Mouse (Mus musculus): ENCODE data around the gene Sirt4.

Sirt4 gene

DNA sequence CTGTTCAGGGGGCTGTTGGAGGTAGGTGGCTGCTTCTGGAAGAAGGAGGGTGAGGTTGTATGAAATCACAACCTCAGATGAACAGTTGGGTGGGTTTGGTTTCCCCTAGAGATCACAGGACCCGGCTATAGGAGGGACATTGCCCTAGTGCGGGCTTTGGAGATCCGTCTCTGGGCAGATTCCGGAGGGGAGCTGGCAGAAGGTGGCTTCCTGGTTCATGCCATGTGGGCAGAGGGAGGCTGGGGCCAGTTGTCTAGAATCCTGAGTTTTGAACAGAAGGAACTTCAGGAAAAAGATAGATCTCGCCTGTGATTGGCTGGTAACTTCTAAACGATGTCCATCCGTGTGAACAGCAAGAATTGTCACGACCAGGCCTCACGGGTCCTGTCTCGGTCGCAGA, 52.1 kb downstream of the Sirt4 start:
- DNase-seq: no peak

GRCm38 (mm10) chr5:115431898-115432259, 52.6 kb downstream of the Sirt4 start:
- no peak for DNase-seq

- peak; percentile 44 for DNase-seq
These were observed 53.2 kb downstream of the Sirt4 start for GRCm38 (mm10) chr5:115431061-115431897.

- peak; percentile 23 for DNase-seq
These were observed 54.2 kb downstream of the Sirt4 start for GRCm38 (mm10) chr5:115430187-115430960.

DNA sequence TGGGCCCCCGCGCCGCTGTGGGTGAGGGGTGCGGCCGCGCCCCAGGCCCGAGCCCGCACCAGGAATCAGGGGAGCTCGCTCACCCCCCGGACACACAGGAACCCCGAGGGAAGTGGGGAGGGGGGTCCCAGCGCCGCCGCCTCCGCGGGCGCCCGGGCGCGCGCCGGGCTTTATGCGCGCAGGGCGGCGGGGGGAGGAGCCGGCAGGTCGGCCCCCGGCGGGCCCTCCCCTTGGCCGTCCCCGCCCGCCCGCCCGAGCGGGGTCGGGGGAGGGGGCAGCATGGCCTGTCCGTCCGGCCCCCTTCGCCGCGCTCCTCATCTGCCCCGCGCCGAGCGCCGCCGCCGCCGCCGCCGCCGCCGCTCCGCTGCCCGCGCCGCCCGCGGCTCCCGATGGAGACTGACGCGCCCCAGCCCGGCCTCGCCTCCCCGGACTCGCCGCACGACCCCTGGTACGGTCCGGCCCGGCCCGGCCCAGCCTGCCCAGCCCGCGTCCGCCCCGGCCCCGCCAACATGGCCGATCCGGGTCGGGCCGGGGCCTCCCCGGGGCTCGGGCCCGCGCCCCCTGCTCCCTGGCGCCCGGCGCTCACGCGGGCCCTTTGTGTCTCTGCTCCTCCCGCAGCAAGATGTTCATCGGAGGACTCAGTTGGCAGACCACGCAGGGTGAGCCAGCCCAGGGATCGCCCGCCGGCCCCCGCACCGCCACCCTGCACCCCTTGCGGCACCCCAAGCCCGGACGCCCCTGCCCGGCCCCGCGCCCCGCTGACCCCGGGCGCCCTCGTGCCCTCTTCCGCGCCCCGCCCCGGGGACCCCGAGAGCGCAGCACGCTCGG, 55.0 kb downstream of the Sirt4 start, which contains the start of gene Msi1:
Gene Msi1, plus strand, starts transcription at position 241 of the 828 bp plus-strand sequence.
- no peak for DNase-seq

GRCm38 (mm10) chr5:115428831-115429358, 55.6 kb downstream of the Sirt4 start:
- no peak for DNase-seq

All from cerebellum, adult 9-10 months (tissue).